Mouse (Mus musculus): ENCODE measurements at regions not wholly inside any gene's neighbourhood (a gene's known extent, or its start where the extent isn't known, plus 50 kb on each side); places are given as distances from the start of the nearest gene placed in this dataset.

DNA sequence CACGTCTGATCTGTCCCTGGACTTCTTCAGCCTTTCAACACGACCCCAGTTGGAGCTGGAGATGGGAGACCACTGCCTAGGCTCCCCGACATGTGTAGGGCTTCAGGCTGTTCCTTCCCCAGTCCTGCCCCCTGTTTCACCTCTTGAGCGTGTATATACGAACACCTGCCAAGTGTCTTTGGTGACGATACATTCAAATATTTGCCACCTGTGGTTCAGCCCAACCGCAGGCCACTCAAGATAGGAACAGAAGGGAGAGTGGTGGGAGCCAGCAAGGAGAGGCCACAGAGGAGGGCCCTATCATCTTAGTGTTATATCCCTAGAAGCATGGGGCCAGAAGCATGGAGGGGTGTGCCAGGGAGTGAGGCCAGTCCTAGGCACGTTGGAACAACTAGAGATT lies 59.9 kb upstream of the Wnt11 start:
- TF ChIP-seq CTCF (IDR thresholded peaks at IDR 0.05; ENCODE audit: extremely low read depth, insufficient read depth, insufficient read length, insufficient replicate concordance): no peak
- TF ChIP-seq POLR2A (IDR thresholded peaks at IDR 0.05; ENCODE audit: low read depth, low read length): no peak
